Mouse (Mus musculus) cortical plate, adult 2 months (tissue): ENCODE measurements around the gene Sun1.

Experiments
- CTCF ChIP-seq: fragments of 200-500 bp; IDR thresholded peaks from 2 replicates; pipeline ENCODE4 v1.5.1; 2011; ENCODE audit warnings: mild to moderate bottlenecking, control low read depth, low read length; ENCODE audit not compliant: insufficient read depth; ENCODE audit errors: extremely low read depth
- POLR2A ChIP-seq: fragments of 200-500 bp; IDR thresholded peaks from 2 replicates; pipeline ENCODE4 v1.6.1; 2011; ENCODE audit warnings: mild to moderate bottlenecking, low read length, control low read depth; ENCODE audit not compliant: insufficient read depth; ENCODE audit errors: extremely low read depth

DNA sequence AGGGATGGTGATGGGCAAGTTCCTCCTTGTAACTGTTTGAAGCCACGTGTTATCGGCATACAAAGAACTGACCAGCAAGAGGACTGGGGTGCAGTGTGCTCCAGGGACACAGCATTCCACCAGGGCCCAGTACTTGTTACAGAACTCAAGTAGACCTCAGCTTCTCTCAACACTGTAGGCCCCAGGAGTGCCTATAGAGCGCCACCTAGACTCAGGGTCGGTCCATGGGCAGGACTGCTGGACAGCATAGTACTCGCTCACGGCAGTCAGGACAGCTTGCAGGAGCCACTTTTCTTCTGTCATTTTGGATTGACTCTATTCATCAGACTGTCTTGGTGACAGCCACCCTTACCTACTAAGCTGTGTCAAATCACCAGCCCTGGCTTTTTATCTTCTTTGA is 54.5 kb downstream of the Sun1 start:
- no peak for TF ChIP-seq CTCF
- no peak for TF ChIP-seq POLR2A
